Comparison of ENCODE assay signal across 17 mouse cellular contexts in genomic region chr11:43585211-43586005, GRCm38 (mm10). TPM values are rescaled to one million over a fixed set of nuclear protein-coding genes. Genes with fewer than 3 reads are reported as not detected.
A peak's percentile ranks its signal among the peaks of the same experiment; 100 is the strongest.
DNase-seq lines count a peak whose midpoint lies in the region; TF ChIP-seq lines count a peak whose summit lies in the region.
"Had no signal": no experiment of that assay in that cellular context is flagged by ENCODE, and none has a peak within 500 bp of the region (broad histone marks: within the 10 kb centered on the region; RNA-seq: fewer than 3 reads in every experiment).

No protein-coding gene starts in this region.

- H3K27me3 ChIP-seq in E14TG2a.4 (ENCODE audit: insufficient read depth, low read length) = no peaks in the 10 kb centered on the region
- H3K27me3 ChIP-seq: neural tube, embryonic 13.5 days had no signal

- peaks cover 29% of the 10 kb centered on the region for H3K4me1 ChIP-seq in E14TG2a.4 (replicated peaks; ENCODE audit: low read depth, low read length)

- H3K36me3 ChIP-seq in E14TG2a.4 (ENCODE audit: insufficient read depth, low read length) = no peaks in the 10 kb centered on the region

- intact Hi-C loops in gastrocnemius, postnatal 14 days (cut with DNase I; ENCODE audit: low total_unique reads) = loop anchor here (5.0 kb wide), 1 partner anchor 88 kb away; no protein-coding TSS in a partner anchor

- no peak for TF ChIP-seq CTCF in E14TG2a.4 (conservative IDR thresholded peaks at IDR 0.05; ENCODE audit: low read length)

- peak; percentile 34 to 45 for DNase-seq in cerebellum, postnatal 25 days
- no peak for DNase-seq in cerebellum, adult 18-20 months
- peak; percentile 19 to 37 for DNase-seq in layer of hippocampus, adult 8-10 months (ENCODE audit: low spot score in 2 of 2)
- DNase-seq in layer of hippocampus, postnatal 10 days (ENCODE audit: low spot score in 2 of 2) = no peak
- DNase-seq in ZHBTc4 (ENCODE audit: low read depth, low spot score) = peak; percentile 70
- no peak for DNase-seq in gastrocnemius, postnatal 14 days
- DNase-seq: adrenal gland, adult 8-10 months had no signal

- H3K9me3 ChIP-seq in E14TG2a.4 (ENCODE audit: low read length) = no peaks in the 10 kb centered on the region
- H3K9me3 ChIP-seq: embryonic facial prominence, embryonic 10.5 days; limb, embryonic 10.5 days; neural tube, embryonic 13.5 days had no signal

- peak overlapping the region; percentile 70 for H3K4me3 ChIP-seq in E14TG2a.4 (replicated peaks; ENCODE audit: low read length)
- H3K4me3 ChIP-seq: embryonic facial prominence, embryonic 10.5 days; heart, adult 2 months; limb, embryonic 10.5 days; neural tube, embryonic 13.5 days had no signal

RNA-seq across cellular contexts. Expression of gene 4933415A04Rik, which starts 1.4 kb away (rescaled TPM):
- 1 to 10 TPM; 1.3 to 3.0 (median 2.4) TPM for total RNA-seq in layer of hippocampus, adult 8-10 months (2022)
- total RNA-seq in layer of hippocampus, postnatal 10 days (2021) = 1 to 10 TPM; 1.9 to 2.6 TPM
- under 1 TPM; 0.10 to 0.16 TPM for total RNA-seq in gastrocnemius, postnatal 14 days (2021)
- total RNA-seq: liver, adult 2 months; megakaryocyte, adult 5-6 weeks had no signal

RNA-seq across cellular contexts. Expression of gene Fabp6, which starts 15.9 kb away (rescaled TPM):
- total RNA-seq in layer of hippocampus, adult 8-10 months (2022) = not detected
- total RNA-seq in layer of hippocampus, postnatal 10 days (2021) = not detected
- not detected for total RNA-seq in gastrocnemius, postnatal 14 days (2021)
- total RNA-seq: adrenal gland, adult 8-10 months; gastrocnemius, postnatal 10 days; heart, adult 2 months; hematopoietic stem cell, adult 5-6 weeks; left cerebral cortex, adult 8-10 months; liver, adult 2 months; megakaryocyte, adult 5-6 weeks had no signal

RNA-seq across cellular contexts. Expression of gene Ccnjl, which starts 56.8 kb away (rescaled TPM):
- 10 to 100 TPM in 1 of 4 experiments, 1 to 10 TPM in 3; 7.5 to 10.4 (median 8.8) TPM for total RNA-seq in layer of hippocampus, adult 8-10 months (2022)
- total RNA-seq in layer of hippocampus, postnatal 10 days (2021) = 10 to 100 TPM in 1 of 2 experiments, 1 to 10 TPM in 1; 8.8 to 10.1 TPM
- total RNA-seq in gastrocnemius, postnatal 14 days (2021) = 1 to 10 TPM in 1 of 2 experiments, under 1 TPM in 1; 0.78 to 1.0 TPM
- total RNA-seq: megakaryocyte, adult 5-6 weeks had no signal

Comparison
In these comparisons a context has a peak if more than half of its experiments do, and no peak if none do; other contexts are left out.
1. DNase-seq: peak in cerebellum, postnatal 25 days (2 of 2), layer of hippocampus, adult 8-10 months (2 of 2) and ZHBTc4 (single experiment); none in cerebellum, adult 18-20 months (0 of 2), layer of hippocampus, postnatal 10 days (0 of 2) and gastrocnemius, postnatal 14 days (single experiment).
2. RNA of gene Ccnjl, which starts 56.8 kb away (total RNA-seq): 8.8 to 10.1 TPM in layer of hippocampus, postnatal 10 days and 7.5 to 10.4 TPM in layer of hippocampus, adult 8-10 months; 0.78 to 1.0 TPM in gastrocnemius, postnatal 14 days; every median in the first group is over 4 times any median in the second.